Mouse (Mus musculus): Measurements from ENCODE around the gene Idi2.
"Not testable (repeated sequence)": the region's sequence is repeated elsewhere in the genome, so short reads cannot be mapped to it uniquely, and the experiment has no call there.

Gene Idi2

DNA sequence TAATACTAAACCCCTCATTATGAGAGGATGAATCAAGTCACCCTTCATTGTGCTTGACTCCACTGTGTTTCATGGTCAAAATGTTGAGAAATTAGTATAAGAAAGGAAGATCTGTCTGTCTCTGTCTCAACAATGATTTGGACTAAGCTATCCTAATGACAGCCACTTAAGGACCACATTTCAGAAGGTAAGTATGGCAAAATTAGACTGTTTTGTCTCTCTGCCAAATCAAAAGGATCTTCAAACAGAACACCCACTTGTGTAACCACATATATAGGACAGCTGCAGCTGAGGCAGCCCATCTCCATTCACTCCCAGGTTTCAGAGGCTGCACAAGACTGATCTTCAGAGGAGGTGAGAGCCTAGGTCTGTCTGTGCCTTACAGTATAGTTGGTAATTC, at the start of gene Idi2:
TSS of gene Idi2 (plus strand) at position 301 of the 400 bp plus-strand sequence.
- not testable (repeated sequence) for DNase-seq

DNA sequence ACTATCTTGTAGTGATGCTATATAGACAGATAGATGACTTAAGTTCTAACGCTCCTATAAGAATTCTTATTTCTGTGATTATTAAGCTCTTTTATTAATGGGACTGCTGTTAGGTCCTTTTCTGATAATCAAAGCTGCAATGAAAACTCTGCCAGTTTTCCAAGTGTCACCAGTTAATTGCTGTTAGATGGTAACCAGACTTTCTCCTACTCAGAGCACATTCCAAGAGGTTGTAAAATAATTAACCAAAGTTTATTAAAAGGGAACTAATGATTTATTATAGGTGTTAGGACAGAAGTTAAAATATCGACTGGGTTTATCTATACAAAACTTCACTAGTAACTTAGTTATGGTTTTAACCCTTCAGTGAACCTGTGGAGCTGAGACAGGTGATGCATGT, 46.7 kb upstream of the Idi2 start:
- not testable (repeated sequence) for DNase-seq

DNA sequence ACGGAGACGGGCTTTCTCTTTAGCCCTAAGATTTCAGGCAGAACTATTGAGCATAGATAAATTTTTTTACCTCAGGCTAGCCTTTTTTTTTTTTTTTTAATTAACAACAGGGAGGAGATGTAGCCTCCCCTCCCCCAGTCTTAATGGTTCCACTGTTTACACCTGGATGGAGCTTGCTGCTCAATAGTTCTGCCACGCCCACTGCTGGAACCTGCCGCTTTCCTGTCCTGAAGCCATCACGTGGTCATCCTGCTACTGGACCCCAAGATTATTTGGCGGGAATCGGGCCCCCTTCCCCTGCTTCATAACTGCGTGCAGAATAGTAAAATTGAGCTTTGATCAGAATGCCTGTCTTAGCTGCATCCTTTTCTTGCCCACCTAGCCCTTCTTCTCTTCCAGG, 38.8 kb upstream of the Idi2 start:
- not testable (repeated sequence) for DNase-seq

DNA sequence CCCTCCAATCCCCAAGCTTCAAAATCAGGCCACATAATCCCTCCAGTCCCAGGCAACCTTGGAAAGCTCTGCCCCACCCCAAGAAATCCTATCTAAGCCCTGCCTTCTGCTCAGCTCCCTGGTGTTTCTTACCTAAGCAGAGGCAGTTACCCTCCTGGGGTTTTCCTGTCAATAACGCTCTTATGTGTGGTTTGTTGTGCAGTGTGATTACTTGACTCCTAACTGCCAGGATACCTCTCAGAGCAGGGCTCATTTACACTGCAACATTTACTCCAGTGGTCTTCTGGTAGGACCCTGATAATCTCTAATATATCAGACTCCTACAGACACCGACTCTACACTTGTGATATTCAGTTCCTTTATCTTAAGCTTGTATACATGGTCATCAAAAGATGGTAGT, 19.2 kb upstream of the Idi2 start:
- no peak for DNase-seq

DNA sequence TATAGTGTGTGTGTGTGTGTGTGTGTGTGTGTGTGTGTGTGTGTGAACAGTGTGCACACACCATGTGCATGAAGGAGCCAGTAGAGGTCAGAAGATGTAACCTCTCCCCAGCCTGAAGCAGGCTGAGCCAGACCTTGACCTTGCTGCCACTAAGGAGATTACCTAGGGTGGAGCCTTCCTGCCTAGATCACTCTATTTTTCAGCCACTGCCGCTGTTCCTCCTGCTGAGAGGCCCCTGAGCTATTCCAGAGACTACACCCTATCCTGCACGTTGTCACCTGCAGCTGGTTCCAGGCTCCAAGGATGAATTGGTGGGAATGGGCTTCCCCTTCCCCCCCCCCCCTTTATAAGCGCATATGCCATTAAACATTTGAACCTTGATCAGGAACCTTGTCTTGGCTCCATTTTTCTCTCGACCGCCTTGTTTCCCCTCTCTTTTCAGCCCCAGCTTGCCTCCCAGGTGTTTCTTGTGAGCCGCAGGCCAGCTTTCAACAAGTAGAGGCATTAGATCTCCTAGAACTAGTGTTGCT, 15.0 kb upstream of the Idi2 start:
- DNase-seq, result not testable (repeated sequence)

DNA sequence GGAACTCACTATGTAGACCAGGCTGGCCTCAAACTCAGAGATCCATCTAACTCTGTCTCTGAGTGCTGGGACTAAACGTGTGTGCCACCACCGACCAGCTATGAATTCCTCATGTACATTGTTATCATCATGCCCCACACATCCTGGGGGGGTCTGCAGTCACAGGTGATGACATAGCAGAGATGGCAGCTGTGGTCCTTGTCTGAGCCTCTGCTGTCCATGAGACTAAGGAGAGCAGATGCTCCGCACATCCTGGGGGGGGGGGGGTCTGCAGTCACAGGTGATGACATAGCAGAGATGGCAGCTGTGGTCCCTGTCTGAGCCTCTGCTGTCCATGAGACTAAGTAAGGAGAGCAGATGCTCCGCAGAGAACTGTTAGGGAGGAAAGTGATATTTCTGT, 11.6 kb upstream of the Idi2 start:
- DNase-seq, result not testable (repeated sequence)

DNA sequence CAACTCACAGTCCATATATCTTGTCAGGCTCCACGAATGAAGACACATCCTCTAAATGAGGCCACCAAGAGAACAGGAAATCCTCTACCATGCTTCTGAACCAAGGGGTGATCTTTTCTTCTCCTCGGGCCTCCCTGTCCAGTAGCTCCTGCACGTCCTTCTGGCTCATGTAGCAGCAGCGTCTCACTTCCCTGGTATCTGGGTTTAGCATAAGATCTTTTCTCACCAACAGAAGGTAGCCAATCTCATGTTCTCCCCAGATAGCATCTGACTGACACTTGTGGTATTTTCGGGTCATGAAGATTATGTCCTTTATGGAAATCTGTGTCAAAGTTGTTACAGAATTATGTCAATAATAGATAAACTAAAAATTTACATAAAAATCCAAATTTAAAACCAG, 11.0 kb upstream of the Idi2 start:
- DNase-seq, result not testable (repeated sequence)

DNA sequence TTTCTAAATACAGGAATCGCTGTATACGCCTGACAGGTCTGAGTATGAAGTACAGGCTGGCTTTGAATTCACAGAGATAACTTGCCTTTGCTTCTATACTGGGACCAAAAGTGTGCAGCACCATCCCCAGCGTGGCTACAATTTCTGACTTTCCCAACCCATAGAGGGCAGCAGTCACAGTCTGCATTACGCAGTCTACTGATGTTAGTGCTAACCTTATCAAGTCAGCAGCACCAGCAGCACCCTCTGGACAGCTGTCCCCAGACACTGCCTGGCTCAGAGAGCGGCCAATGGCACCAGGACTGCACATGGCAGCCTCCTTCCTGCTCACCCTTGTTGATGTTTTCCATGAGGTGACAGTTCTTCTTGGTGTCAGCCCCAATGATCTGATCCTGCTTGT, 8.8 kb upstream of the Idi2 start:
- DNase-seq, result not testable (repeated sequence)

DNA sequence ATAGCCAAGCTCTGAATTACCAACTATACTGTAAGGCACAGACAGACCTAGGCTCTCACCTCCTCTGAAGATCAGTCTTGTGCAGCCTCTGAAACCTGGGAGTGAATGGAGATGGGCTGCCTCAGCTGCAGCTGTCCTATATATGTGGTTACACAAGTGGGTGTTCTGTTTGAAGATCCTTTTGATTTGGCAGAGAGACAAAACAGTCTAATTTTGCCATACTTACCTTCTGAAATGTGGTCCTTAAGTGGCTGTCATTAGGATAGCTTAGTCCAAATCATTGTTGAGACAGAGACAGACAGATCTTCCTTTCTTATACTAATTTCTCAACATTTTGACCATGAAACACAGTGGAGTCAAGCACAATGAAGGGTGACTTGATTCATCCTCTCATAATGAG, 4.5 kb upstream of the Idi2 start, which contains the start of gene Gm9745:
TSS of gene Gm9745 (minus strand) at position 101 of the 400 bp plus-strand sequence.
- DNase-seq, result not testable (repeated sequence)

DNA sequence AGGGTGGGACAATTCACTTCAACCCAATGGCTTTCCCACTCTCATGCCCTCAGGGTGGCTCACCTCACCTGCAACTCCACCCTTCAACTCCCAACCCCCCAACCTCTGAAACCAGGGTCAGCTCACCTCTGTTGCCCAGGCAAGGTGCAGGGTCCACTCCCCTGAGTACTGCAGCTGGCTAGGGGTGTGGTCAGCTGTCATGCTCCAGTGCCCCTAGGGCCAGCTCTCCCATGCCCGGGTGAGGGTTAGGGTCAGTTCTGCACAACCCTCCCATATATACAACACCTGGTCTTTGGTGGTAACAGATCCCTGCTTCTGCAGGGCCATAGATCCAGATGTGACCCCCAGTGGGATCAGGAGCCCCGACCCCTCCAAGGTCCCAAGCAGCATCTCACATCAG, 2.5 kb downstream of the Idi2 start:
- not testable (repeated sequence) for DNase-seq

DNA sequence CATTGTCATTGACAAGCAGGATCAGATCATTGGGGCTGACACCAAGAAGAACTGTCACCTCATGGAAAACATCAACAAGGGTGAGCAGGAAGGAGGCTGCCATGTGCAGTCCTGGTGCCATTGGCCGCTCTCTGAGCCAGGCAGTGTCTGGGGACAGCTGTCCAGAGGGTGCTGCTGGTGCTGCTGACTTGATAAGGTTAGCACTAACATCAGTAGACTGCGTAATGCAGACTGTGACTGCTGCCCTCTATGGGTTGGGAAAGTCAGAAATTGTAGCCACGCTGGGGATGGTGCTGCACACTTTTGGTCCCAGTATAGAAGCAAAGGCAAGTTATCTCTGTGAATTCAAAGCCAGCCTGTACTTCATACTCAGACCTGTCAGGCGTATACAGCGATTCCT, 4.2 kb downstream of the Idi2 start:
- not testable (repeated sequence) for DNase-seq

DNA sequence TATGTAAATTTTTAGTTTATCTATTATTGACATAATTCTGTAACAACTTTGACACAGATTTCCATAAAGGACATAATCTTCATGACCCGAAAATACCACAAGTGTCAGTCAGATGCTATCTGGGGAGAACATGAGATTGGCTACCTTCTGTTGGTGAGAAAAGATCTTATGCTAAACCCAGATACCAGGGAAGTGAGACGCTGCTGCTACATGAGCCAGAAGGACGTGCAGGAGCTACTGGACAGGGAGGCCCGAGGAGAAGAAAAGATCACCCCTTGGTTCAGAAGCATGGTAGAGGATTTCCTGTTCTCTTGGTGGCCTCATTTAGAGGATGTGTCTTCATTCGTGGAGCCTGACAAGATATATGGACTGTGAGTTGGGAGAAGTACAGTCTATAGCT, 6.4 kb downstream of the Idi2 start:
- DNase-seq, result not testable (repeated sequence)

DNA sequence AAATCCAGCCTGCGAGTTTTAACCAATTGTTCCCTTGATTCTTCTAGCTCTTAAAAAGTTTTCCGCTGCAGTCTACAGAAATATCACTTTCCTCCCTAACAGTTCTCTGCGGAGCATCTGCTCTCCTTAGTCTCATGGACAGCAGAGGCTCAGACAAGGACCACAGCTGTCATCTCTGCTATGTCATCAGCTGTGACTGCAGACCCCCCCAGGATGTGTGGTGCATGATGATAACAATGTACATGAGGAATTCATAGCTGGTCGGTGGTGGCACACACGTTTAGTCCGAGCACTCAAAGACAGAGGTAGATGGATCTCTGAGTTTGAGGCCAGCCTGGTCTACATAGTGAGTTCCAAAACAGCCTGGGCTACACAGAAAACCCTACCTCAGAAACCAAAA, 6.9 kb downstream of the Idi2 start:
- DNase-seq, result not testable (repeated sequence)

DNA sequence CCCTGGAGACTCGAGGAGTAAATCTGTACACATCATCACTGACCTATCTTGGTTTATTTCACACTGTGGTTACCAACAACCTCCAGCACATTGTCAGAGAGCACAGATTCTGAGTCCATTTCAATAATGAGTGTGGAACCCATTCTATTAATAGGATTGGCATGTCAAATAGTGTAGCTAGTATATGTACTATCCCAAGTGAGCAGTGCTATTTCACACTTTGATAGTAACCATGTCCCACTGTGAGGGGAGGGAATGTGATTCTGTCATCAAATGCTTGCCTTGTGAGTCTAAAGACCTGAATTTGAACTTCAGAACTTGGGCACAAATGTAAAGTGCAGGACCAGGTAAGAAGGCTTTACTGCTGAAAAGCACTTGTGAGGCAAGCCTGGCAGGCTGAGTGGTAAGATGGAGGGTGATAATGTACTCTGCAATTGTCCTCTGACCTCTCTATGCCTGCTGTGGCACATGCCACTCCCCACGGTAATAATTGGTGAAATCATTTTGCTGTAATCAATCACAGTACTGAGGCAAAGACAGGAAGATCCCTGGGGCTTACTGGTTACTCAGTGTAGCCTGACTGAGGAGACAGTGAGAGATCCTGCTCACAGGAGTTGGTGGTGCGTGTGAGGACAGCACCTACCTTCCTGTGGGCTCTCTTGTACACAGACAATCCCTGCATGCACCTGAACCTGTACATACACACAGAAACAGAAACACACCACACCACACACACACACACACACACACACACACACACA, 8.6 kb downstream of the Idi2 start:
- DNase-seq, result not testable (repeated sequence)

DNA sequence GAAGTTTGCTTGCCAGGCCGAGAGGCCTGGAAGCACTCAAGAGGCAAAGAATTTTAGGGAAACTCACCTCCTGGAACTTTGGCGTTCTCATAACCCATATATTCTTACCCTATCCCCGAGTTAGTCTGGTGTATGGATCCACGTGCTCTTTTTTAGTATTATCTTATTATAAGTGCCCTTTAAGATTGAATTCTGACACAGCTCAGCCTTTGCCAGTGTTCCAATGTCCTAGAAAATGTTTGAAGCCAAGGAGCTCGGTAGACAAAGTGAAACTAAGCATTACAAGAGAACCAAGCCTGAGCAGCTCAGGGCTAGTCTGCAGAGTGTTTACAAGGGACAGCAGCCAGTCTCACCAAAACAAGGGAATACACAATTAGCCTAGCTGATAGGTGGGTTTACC, 9.6 kb downstream of the Idi2 start:
- DNase-seq, result not testable (repeated sequence)

DNA sequence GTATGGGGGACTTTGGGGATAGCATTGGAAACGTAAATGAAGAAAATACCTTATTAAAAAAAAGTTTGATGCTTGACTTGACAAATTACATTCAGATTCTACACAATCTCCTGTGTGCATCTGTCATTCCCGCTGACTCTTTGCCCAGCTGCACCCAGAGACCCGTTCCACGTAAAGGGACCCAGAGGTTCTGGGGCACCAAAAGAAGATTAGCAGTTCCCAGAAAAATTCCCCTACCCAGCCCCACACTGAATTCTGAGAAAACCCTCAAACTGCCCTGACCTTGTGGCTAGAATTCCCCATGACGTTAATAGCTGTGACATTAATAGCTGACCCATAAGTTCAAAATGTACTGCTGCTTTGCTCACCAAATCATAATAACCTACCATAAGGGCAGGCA, 12.6 kb downstream of the Idi2 start:
- no peak for DNase-seq

DNA sequence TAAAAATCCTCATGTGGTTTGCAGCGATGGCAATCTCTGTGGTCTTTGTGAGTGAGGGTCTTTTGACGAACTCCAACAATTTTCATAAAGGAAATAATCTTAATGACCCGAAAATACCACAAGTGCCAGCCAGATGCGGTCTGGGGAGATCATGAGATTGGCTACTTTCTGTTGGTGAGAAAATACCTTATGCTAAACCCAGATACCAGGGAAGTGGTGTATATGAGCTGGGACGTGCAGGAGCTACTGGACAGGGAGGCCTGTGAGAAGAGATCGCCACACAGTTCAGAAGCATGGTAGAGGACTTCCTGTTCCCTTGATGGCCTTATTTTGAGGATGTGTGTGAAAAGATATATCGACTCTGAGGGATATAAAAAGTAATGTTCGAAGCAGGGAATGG, 15.1 kb downstream of the Idi2 start:
- DNase-seq, result no peak

DNA sequence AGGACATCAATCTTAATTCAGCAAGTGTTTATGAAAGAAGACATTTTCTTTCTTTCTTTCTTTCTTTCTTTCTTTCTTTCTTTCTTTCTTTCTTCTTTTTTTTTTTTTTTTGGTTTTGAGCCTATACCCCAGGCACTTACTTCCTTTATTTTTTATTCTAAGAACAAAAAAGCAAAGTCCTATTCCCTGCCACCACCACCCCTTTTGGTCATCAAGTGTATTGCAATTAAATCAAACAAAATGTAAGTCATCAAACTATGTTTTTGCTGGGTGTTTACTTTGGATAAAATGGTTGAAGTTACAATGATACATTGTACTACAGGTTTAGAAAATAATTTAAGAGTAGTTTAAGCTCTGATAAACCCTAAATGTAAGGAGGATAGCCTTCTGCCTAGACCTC, 19.7 kb downstream of the Idi2 start:
- DNase-seq, result no peak

DNA sequence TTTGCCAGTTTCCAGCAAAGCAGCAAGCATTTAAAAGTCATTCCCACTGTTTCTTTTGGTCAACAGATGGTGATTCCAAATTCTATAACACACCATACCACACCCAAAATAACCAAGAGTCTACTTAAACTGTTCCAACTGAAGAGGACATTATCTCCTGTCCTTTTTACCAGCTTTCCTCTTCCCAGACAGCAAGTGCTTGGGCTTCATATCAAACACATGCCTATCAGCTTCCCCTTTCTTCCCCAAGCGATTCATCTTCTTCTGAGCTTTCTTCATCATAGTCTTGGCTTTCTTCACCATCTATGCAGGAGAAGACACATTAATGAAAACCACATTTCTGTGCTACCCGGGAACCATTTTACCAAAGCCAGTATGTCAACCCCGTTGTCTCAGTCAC, 20.3 kb downstream of the Idi2 start:
- DNase-seq, result no peak

DNA sequence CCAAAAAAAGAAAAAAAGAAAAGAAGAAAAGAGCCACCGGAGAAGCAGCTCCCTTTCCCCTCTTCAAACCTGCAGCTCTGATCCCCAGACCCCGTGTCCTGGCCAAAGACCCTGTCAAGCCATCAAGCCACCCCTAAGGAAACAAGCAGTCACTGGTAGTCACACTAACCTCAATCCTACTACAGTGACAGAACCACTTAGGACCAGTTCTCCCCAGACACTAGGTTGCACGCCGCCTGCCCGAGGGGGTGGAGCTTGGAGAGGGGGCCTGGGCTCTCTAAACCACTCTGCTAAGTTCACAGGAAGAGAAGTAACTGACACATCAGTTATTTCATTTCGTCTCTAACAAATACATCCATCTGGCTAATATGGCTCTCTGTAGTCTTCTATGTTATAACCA, 39.6 kb downstream of the Idi2 start:
- no peak for DNase-seq

DNA sequence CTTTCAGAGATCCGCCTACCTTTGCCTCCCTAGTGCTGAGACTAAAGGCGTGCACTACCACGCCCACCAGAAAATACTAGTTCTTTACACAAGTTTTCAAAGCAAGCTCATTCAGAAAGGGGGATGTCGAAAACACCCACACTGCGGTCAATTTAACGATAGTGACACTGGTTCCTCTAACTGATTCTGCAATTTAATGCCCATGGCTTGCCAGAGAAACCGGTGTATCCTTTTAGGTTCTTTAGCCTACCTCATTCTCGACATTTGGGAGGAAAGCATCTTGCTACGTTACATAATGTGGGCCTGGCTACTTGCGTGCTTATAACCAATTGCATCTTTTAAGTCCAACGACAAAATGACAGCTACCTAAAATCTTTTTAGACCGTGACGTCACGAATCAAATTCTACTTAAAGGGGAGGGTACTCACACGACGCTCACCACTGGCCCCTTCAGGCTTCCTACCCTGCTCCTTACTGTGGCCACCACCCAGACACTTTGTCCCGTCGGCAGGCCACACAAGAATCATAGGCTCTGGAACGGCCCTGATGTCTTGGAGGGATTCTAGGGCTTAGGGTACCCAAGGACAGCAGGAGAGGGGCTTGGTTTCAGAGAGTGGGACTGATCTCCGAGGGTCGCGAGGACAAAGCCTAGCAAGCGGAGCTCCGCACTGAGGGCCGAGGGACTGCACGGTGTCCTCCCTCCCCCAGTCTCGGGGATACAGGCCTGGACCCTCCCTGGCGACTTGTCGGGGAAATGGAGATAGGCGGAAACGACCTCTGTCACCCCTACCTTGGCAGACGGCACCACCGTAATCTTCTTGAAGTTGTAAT, 42.7 kb downstream of the Idi2 start:
- no peak for DNase-seq

DNA sequence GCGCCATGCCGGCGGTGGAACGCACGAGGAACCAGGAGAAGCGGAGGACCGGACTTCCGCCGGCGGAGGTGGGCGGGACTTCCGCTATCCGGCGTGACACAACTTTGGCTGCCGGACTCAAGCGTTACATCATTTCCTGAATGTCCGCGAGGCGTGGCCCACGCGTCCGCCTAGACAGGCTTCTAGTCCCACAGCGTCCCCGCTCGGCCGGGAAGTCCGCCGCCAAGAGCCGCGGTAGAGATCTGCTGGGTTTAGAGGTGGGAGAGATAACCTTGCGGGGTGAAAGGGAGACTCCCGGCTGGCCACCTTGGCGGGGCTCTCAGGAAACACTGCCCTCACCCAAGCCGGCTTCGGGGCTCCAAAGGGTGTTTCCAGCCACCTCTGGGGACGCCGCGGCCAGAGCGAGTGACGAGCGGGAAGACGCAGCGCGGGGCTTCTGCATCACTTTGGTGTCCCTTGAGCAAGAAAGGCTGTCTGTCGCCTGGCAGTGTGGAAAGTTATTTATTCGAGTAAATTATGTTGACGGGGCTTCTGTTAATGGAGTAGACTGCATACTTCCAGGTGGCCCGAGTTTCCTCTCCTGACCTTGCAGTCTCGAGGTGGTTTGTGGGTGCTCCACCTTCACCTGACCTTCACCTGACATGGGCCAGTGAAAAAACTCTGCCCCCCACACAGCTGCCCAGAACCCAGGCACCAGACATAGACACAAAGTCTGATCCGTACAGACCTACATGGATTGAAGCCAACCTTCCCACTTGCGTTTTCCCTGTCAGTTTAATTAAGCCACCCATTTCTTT, 43.5 kb downstream of the Idi2 start, which contains the start of gene Gtpbp4:
TSS of gene Gtpbp4 (minus strand) at position 94 of the 797 bp plus-strand sequence.
- peak; percentile 96 for DNase-seq

DNA sequence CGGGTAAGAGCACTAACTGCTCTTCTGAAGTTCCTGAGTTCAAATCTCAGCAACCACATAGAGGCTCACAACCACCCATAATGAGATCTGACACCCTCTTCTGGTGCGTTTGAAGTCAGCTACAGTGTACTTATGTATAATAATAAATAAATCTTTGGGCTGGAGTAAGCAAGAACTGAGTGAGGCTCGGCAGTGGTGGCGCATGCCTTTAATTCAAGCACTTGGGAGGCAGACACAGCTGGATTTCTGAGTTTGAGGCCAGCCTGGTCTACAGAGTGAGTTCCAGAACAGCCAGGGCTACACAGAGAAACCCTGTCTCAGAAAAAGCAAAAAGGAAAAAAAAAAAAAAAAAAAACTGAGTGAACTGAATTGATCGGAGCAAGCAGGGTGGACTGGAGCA, 44.6 kb downstream of the Idi2 start:
- peak; percentile 7 for DNase-seq

All from thymus, postnatal 14 days (tissue).